Mouse (Mus musculus) thymus, postnatal 25 days (tissue): ENCODE results near the gene Cfap97.

Experiments
- DNase-seq: peaks from one replicate; pipeline ENCODE4 v3.0.0; 2022

Cfap97 gene

DNA sequence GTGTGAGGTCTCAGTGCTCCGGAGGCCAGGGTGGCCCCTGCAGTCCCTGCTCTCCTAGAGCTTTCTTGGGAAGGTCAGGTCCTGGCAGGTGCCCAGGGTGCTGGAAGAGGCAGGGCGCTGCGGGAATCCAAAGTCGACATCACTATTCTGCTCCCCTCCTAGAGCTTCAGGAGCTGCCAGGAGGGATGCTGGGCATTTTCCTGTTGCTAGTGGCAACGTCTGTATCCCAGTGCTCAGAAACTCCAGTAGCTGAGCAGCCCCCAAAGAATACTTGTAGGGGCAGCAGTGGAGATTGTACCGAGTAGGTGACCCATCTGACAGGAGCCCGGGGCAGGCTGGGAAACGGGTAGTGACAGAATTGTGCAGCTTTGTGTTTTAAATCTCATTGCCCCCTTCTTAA lies 81.2 kb downstream of the Cfap97 start:
- no peak for DNase-seq

DNA sequence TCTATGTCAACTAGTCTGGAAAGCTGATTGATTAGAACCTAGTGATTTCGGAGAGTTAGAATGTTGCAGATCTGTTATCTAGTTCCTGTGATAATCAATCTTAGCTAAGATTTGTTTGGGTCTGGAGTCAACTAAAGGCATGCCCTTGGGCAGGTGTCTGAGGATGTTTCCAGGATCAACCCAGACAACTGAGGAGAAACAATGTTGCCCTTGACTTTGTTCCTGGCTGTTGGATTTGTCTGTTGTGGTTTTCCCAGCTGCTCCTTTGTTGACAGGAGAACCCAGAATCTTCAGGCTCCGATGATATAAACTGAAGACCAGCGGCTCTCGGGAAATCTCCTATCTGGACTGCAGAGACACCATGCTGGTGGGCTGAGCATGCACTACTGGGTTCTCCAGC lies 83.2 kb downstream of the Cfap97 start:
- no peak for DNase-seq

DNA sequence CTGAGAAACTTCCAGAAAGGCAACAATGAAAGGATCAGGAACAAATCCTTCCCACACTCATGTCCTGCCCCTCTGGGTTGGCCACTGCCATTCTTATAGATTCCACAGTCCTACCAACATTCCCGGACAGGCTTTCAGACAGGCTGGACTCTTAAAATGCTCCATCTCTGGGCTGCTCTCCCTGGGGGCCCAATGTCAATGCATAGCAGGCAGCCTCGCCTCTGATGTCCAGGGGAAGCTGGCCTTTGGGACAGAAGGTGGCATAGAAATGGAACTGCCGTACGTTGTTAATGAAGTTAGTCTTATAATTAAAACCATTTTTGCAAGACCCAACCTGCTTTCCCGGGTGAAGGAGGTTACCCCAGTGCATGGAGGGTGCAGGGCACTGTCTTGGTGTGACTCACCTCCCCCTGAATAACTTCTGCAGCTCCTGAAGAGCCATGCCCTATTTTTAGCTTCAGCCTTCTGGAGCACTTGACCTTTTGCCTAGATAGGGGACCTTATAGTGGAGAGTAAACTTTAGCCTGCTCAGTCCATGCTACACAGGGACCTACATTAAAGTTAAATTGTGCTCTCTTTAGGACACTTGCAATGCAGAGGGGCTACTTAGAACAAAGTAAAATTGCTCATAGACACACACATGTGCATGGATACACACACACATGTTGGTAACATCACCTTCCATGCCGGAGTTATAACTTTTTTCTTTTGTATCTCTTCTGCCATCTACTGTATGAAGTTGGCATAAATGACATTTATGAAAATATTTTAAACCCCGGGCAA lies 85.1 kb downstream of the Cfap97 start:
- DNase-seq, result no peak

DNA sequence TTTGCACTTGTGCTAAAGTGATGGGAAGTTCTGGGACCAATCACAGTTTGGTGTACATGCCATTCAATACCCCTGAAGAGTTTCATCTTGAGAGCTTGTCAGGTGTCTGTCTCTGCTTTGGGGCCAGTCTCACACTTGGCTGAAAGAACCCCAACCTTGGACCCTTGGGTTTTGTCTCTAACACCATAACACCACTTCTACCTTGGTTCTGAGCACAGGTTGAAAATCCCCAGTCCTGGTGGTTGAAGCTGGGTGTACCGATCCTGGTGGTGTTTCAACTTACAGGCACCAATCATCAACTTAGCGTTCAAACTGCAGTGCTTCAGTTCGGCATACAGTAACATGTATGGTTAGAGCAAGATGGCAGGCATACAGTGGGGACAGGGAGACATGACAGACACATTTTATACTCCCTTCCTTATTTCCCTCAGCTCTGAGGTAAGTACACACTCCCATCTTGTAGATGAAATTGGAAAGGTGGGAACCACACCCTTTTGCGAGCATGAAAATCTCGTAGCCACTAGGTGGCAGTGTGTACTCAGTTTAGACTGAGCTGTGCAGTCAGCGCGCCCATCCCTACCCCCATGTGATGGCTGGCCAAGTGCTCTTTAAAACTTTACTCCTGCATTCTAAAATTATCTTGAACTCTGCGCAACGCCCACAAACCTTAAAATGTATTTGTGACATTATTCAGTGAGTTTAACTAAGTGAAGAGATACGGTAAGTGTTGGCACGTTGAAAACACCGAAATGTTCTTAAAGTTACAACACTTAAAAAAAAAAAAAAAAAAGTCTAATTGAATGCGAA lies 90.2 kb downstream of the Cfap97 start:
- DNase-seq, result peak; percentile 59

DNA sequence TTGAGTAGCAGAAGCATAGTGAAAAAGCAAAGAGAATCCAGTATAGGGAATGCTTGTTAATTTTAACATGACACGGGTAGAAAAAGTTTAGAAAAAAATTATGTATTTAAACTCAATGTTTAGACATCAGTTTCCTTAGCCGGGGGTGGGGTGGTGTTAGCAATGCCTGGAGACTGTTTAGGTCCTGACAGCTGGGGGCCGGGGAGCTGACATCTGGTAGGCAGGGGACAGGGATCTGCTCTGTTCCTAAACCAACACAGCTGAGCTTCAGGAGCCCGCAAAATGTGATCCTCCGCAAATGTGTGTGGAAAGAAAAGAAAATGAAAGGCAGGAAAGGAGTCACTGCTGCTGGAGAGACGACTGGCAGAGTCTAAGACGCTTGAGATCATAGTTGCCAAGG lies 91.4 kb downstream of the Cfap97 start:
- no peak for DNase-seq
